Mouse (Mus musculus): Measurements from ENCODE around the gene Gpsm2. TPM values are rescaled to one million over a fixed set of nuclear protein-coding genes. Genes with fewer than 3 reads are reported as not detected.

Gene Gpsm2
- polyA plus RNA-seq, 1 experiment from 2014 or later: 103 TPM

DNA sequence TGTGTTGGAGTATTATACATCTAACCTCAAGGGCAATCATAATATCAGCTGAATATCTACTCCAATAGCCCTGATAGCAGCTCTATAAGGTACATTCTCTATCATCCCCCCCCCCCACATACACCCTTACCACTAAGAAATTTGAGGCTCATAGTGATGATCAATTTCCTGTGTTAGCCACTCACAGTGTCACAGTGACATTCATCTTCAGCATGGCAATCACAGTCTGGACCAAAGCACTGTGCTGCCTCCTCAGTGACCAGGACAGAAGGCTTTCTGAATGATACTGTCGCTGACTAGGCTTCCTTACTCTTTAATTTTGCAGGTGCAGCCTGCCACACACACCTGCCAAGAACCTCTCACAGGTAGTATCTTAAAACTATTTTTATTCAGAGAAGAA is 34.0 kb upstream of the Gpsm2 start:
- Histone ChIP-seq H3K4me1 (peaks cover 47% of the 10 kb centered on the region), H3K9ac (no peak overlapping the region), H3K27ac (no peak overlapping the region), H3K9me3 (no peaks in the 10 kb centered on the region), H3K27me3 (no peaks in the 10 kb centered on the region), H3K36me3 (no peaks in the 10 kb centered on the region), H3K4me2 (replicated peaks) (no peak overlapping the region), H3K4me3 (no peak overlapping the region)
- WGBS: 58% methylated on average over 1 of the region's 1 CpGs
- ATAC-seq (ENCODE audit: low FRiP score, low read depth): no peak

DNA sequence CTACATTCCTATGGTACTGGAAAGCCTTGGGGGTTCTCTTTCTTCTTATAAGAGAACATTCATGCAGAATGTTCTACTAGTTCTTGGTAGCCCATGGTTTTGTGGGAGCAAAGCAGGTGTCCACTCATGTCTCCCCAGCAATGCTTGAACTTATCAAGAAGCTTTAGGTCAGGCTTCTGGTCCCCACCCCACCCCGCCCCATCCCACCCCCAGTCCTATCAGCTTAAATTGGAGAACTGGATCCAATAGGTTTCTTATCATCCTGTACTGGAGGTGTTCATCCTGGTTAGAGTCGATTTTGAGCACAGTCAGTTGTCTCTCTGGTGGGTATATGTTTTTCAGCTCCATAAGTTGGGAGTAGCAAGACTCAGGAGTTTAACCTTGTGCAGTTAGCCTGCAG is 33.4 kb upstream of the Gpsm2 start:
- no peak for ATAC-seq (ENCODE audit: low FRiP score, low read depth)
- Histone ChIP-seq H3K4me2 (replicated peaks) (no peak overlapping the region), H3K9ac (no peak overlapping the region), H3K36me3 (no peaks in the 10 kb centered on the region), H3K27me3 (no peaks in the 10 kb centered on the region), H3K4me1 (peaks cover 49% of the 10 kb centered on the region), H3K4me3 (no peak overlapping the region), H3K9me3 (no peaks in the 10 kb centered on the region), H3K27ac (no peak overlapping the region)
- 84% methylated on average over 2 of the region's 2 CpGs for WGBS

DNA sequence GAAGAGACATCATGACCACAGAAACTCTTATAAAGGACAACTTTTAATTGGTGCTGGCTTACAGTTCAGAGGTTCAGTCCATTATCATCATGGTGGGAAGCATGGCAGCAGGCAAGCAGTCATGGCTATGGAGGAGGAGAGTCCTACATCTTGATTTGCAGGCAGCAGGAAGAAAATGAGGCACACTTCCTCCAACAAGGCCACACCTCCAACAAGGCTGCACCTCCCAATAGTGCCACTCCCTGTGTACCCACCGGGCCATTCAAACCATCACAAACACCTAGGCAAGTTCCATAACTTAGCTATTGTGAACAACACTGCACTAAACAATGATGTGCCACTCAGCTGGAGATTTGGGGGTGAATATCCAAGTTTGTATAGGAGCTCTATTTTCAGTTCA is 32.4 kb upstream of the Gpsm2 start:
- Histone ChIP-seq H3K4me2 (replicated peaks) (no peak overlapping the region), H3K4me3 (no peak overlapping the region), H3K27me3 (no peaks in the 10 kb centered on the region), H3K9ac (no peak overlapping the region), H3K36me3 (no peaks in the 10 kb centered on the region), H3K4me1 (peaks cover 42% of the 10 kb centered on the region), H3K27ac (no peak overlapping the region), H3K9me3 (no peaks in the 10 kb centered on the region)
- WGBS: 83% methylated on average over 1 of the region's 1 CpGs
- ATAC-seq (ENCODE audit: low FRiP score, low read depth): no peak

DNA sequence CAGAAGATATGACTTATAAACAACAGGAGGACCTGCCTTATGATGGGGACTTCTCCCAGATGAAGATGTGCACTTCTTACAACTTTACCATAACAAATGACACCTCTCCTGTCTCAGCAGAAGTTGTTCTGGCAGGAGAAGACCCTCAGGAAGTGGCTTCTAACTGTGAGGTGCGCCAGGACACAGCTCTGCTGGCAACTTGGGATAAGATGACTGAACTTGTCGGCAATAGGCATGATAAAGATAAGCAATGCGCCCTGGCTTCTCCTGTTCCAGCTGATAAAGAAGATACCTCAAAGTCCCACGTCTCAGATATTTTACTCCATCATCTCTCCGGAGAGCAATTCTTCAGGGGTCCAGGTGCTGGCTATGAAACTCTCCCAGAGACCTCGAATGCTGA is 29.6 kb upstream of the Gpsm2 start:
- ATAC-seq (ENCODE audit: low FRiP score, low read depth): no peak
- peak overlapping the region; percentile 63 for H3K27ac ChIP-seq
- H3K4me2 ChIP-seq (replicated peaks): no peak overlapping the region
- no peaks in the 10 kb centered on the region for H3K36me3 ChIP-seq
- H3K27me3 ChIP-seq: no peaks in the 10 kb centered on the region
- no peak overlapping the region for H3K9ac ChIP-seq
- no peaks in the 10 kb centered on the region for H3K9me3 ChIP-seq
- H3K4me1 ChIP-seq: peaks cover 16% of the 10 kb centered on the region
- no peak overlapping the region for H3K4me3 ChIP-seq
- WGBS: 80% methylated on average over 6 of the region's 6 CpGs

DNA sequence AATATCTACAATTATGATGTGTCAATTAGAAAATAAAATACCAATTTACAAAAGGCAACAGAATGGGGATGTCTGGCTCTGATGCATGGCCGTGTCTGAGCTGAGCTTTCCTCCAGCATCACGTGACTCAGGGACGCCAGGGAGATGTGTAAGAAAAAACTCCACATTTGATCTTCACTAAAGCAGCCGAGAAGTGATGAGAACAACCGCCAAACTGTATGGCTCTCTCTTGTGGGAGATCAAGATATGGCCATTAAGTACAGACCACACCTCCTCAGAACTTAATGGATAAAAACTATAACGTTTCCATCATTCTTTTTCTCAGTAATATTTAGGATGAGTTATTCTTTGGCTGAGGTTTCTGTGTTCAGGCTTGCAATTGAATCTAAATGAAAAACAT is 29.0 kb upstream of the Gpsm2 start:
- ATAC-seq (ENCODE audit: low FRiP score, low read depth): peak; percentile 90; the same call in 1 of the 2 replicates
- Histone ChIP-seq H3K4me3 (no peak overlapping the region), H3K4me1 (peaks cover 17% of the 10 kb centered on the region), H3K9me3 (no peaks in the 10 kb centered on the region), H3K27me3 (no peaks in the 10 kb centered on the region), H3K27ac (peak overlapping the region; percentile 15; the same call in 1 of the 2 replicates), H3K9ac (no peak overlapping the region), H3K4me2 (replicated peaks) (no peak overlapping the region), H3K36me3 (no peaks in the 10 kb centered on the region)
- WGBS: 27% methylated on average over 6 of the region's 6 CpGs

DNA sequence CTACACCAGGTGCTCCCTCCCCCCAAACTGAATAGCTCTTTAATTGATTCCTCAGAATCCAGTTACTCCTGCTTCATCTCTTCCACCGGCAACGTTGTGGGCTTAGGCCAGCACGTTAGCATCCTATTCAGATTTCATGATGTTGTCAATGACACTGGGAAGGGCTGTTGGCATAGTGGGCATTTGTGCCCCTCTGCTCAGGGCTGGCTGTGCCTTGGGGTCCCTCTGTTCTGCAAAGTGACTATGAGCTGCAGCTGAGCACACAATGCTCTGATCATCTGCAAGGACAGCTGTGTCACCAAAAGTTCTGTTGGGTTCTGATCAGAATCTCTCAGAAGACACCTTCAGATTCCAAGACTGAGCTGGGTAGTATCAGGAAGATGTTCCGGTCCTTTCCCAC is 22.0 kb upstream of the Gpsm2 start:
- no peak overlapping the region for H3K27ac ChIP-seq
- 68% methylated on average over 4 of the region's 4 CpGs for WGBS
- H3K36me3 ChIP-seq: no peaks in the 10 kb centered on the region
- H3K4me2 ChIP-seq (replicated peaks): no peak overlapping the region
- ATAC-seq (ENCODE audit: low FRiP score, low read depth): no peak
- no peak overlapping the region for H3K4me3 ChIP-seq
- H3K27me3 ChIP-seq: no peaks in the 10 kb centered on the region
- peaks cover 29% of the 10 kb centered on the region for H3K4me1 ChIP-seq
- H3K9ac ChIP-seq: no peak overlapping the region
- H3K9me3 ChIP-seq: no peaks in the 10 kb centered on the region

DNA sequence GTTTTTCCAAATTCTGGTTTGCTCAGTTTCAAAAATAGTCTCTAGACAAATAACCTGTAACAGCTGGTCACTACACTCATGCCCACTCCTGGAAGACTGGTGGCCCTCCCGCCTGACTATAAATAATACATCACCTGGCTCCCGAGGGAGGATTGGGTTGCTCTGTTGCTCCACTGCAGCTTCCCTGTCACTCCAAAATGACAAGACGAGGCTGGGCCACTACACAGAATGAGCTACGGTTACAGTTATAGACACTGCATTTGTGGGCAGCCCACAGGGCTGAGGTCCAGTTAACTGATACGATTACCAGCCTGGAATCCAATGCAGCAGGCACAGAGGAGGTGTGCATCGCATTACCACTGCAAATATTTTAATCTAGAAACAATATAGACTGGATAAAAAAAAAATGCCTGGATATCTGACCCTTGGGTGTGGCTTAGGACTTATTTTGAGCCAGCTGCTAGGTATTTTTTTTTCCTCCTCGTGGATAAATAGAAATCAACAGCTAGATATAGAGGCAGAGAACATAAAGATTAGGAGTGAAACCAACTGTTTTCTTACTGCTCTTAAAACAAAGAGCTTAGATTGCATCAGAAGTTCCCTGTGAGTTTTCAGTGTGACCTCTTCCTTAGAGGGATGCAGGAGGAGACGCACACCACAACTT is 17.1 kb upstream of the Gpsm2 start, which contains the start of gene Aknad1:
TSS of gene Aknad1 (plus strand) at position 614 of the 664 bp plus-strand sequence.
- no peak within 1 kb of the TSS for H3K4me2 ChIP-seq (replicated peaks)
- H3K9ac ChIP-seq: no peak within 1 kb of the TSS
- WGBS: 55% methylated on average over 8 of the region's 8 CpGs
- peak; percentile 38; the same call in 1 of the 2 replicates for ATAC-seq (ENCODE audit: low FRiP score, low read depth)
- H3K9me3 ChIP-seq: 0 out of 2 replicates have a peak, but pooled peaks cover 5% of the 10 kb centered on the region
- no peaks in the 10 kb centered on the region for H3K36me3 ChIP-seq
- H3K4me1 ChIP-seq: peaks cover 19% of the 10 kb centered on the region
- H3K27ac ChIP-seq: peak within 1 kb of the TSS; percentile 48; the same call in 1 of the 2 replicates
- no peak within 1 kb of the TSS for H3K4me3 ChIP-seq
- no peaks in the 10 kb centered on the region for H3K27me3 ChIP-seq

DNA sequence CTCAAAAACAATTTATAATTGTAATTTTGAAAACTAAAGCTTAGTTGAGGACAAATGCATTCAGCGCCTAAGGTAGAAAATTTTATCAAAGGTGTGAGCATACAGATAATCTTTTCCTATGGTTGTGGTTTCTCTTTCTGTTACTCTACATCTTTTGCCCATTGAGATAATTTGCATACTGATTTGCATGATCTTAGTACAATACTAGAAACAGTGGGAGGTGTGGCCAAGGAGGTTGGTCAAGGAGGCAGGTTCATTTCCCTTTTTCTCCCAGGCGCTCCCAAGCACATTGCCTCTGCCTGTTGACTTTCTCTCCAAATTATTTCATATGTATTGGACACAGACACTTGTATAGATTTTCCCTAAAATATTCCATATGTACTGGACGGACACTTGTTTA is 15.7 kb upstream of the Gpsm2 start:
- WGBS: 88% methylated on average over 3 of the region's 3 CpGs
- Histone ChIP-seq H3K36me3 (no peaks in the 10 kb centered on the region), H3K9ac (no peak overlapping the region), H3K4me3 (no peak overlapping the region), H3K27me3 (no peaks in the 10 kb centered on the region), H3K4me1 (peaks cover 24% of the 10 kb centered on the region), H3K4me2 (replicated peaks) (no peak overlapping the region), H3K27ac (no peak overlapping the region), H3K9me3 (0 out of 2 replicates have a peak, but pooled peaks cover 5% of the 10 kb centered on the region)
- ATAC-seq (ENCODE audit: low FRiP score, low read depth): no peak

DNA sequence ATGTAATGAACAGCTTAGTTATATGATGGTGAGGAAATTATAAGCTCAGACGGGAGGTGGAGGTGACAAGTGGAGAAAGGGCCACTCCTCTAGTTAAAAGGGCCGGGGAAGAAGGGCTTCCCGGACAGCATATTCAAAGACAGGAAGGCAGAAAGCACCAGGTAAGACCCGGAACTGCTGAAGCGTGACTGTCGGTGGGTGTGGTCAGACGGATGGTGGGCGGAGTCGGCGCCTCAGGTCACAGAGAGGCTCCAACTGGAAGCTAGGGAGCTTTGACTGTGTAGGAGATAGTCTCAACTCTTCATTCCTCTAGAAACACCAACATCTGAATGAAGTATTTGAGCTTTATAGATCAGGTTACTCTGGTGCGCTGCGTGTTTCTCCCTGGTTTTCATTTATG is 8.2 kb upstream of the Gpsm2 start:
- H3K27ac ChIP-seq: no peak overlapping the region
- no peaks in the 10 kb centered on the region for H3K27me3 ChIP-seq
- H3K36me3 ChIP-seq: no peaks in the 10 kb centered on the region
- H3K4me3 ChIP-seq: no peak overlapping the region
- peaks cover 5% of the 10 kb centered on the region; the same call in 1 of the 2 replicates for H3K4me1 ChIP-seq
- H3K9ac ChIP-seq: no peak overlapping the region
- 0 out of 2 replicates have a peak, but pooled peaks cover 5% of the 10 kb centered on the region for H3K9me3 ChIP-seq
- no peak overlapping the region; the same call in 1 of the 2 replicates for H3K4me2 ChIP-seq (replicated peaks)
- 32% methylated on average over 12 of the region's 12 CpGs for WGBS
- no peak for ATAC-seq (ENCODE audit: low FRiP score, low read depth)

DNA sequence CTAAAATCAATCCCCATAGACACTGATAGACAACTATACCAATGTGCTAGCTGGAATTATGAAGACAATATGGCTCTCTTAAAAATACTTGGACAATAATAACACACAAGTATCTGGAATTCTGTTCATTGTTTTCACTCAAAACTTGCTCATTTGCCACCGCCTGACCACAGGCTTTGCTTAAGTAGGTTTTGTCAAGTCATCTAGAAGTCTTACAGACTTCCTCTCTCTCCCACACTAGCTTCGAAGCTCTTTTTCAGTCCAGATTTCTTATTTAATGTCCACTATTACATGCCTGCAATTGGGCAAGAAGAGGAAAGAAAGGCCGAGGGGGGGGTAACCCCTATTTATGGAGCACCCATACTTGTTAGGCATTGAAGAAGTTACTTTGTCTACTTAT is 5.7 kb upstream of the Gpsm2 start:
- Histone ChIP-seq H3K36me3 (no peaks in the 10 kb centered on the region), H3K4me3 (no peak overlapping the region), H3K27ac (no peak overlapping the region), H3K4me1 (peaks cover 7% of the 10 kb centered on the region), H3K9ac (no peak overlapping the region), H3K27me3 (no peaks in the 10 kb centered on the region), H3K4me2 (replicated peaks) (no peak overlapping the region), H3K9me3 (no peaks in the 10 kb centered on the region)
- 92% methylated on average over 3 of the region's 3 CpGs for WGBS
- ATAC-seq (ENCODE audit: low FRiP score, low read depth): no peak

DNA sequence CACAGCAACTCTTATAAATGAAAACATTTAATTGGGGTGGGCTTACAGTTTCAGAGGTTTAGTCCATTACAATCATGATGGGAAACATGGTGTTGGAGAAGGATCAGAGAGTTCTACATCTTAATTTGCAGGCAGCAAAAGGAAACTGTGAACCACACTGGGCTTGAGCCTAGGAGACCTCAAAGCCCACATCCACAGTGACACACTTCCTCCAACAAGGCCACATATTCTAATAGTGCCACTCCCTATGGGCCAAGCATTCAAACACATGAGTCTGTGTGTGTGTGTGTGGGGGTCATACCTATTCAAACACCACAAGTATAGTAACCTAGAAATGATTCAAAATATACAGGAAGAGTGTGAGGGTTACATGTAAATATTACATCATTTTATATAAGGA is 5.2 kb upstream of the Gpsm2 start:
- no peak for ATAC-seq (ENCODE audit: low FRiP score, low read depth)
- Histone ChIP-seq H3K9ac (no peak overlapping the region), H3K9me3 (no peaks in the 10 kb centered on the region), H3K27me3 (no peaks in the 10 kb centered on the region), H3K4me1 (peaks cover 11% of the 10 kb centered on the region), H3K27ac (no peak overlapping the region), H3K36me3 (no peaks in the 10 kb centered on the region), H3K4me3 (no peak overlapping the region), H3K4me2 (replicated peaks) (no peak overlapping the region)

DNA sequence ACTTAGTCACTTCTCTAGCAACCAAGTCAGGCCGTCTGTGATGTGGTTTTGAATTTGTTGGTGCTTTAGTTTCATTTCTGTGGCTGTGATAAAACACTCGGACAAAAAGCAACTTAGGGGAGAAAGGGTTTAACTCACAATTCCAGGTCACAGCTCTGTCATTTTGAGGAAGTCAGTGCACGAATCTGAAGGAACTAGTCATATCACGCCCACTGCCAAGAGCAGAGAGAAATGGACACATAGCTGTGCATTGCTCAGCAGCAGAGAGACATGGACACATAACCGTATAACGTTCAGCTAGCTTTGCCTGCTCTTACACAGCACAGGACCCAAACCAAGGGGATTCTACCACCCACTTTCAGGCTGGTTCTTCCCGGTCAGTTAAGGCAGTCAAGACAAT is 4.3 kb upstream of the Gpsm2 start:
- H3K4me1 ChIP-seq: peaks cover 11% of the 10 kb centered on the region
- 88% methylated on average over 7 of the region's 7 CpGs for WGBS
- H3K27me3 ChIP-seq: no peaks in the 10 kb centered on the region
- no peak overlapping the region for H3K27ac ChIP-seq
- H3K9me3 ChIP-seq: no peaks in the 10 kb centered on the region
- no peaks in the 10 kb centered on the region for H3K36me3 ChIP-seq
- H3K4me2 ChIP-seq (replicated peaks): no peak overlapping the region
- no peak overlapping the region for H3K9ac ChIP-seq
- no peak overlapping the region for H3K4me3 ChIP-seq
- ATAC-seq (ENCODE audit: low FRiP score, low read depth): no peak

Data from limb, embryonic 13.5 days (tissue).